Mouse (Mus musculus): ENCODE measurements around the gene Dlg1. TPM values are rescaled to one million over a fixed set of nuclear protein-coding genes. Genes with fewer than 3 reads are reported as not detected.

Gene Dlg1
- polyA plus RNA-seq, 1 experiment: 23.2 TPM

GRCm38 (mm10) chr16:31755053-31755452 is 91.8 kb downstream of the Dlg1 start:
- Histone ChIP-seq H3K36me3 (ENCODE audit: control insufficient read depth, insufficient read depth) (no peaks in the 10 kb centered on the region), H3K79me3 (ENCODE audit: low read depth) (peaks cover 28% of the 10 kb centered on the region), H3K4me3 (ENCODE audit: insufficient read depth, poor library complexity, severe bottlenecking) (no peak overlapping the region), H3K27me3 (ENCODE audit: control insufficient read depth, insufficient read depth, insufficient read length) (no peaks in the 10 kb centered on the region), H3K79me2 (ENCODE audit: control insufficient read depth, insufficient read depth) (peaks cover 83% of the 10 kb centered on the region), H3ac (ENCODE audit: control insufficient read depth, insufficient read length, low read depth) (no peak overlapping the region)
- no peak for TF ChIP-seq MYOG (IDR thresholded peaks at IDR 0.05; ENCODE audit: control insufficient read depth, extremely low read depth, insufficient read length)
- TF ChIP-seq CEBPB (IDR thresholded peaks at IDR 0.05; ENCODE audit: low read depth): no peak
- TF ChIP-seq MYOD1 (IDR thresholded peaks at IDR 0.05; ENCODE audit: control insufficient read depth, insufficient read length, low read depth): no peak
- no peak for TF ChIP-seq CTCF (IDR thresholded peaks at IDR 0.05; ENCODE audit: control insufficient read depth, insufficient read depth, insufficient read length)
- no peak for TF ChIP-seq MAX (IDR thresholded peaks at IDR 0.05)
- TF ChIP-seq USF1 (IDR thresholded peaks at IDR 0.05; ENCODE audit: low read depth): no peak
- TF ChIP-seq FOSL1 (IDR thresholded peaks at IDR 0.05; ENCODE audit: insufficient read depth, low read length, poor library complexity, severe bottlenecking): no peak

- no peak overlapping the region for H3K4me3 ChIP-seq (ENCODE audit: insufficient read depth, poor library complexity, severe bottlenecking)
- H3K79me2 ChIP-seq (ENCODE audit: control insufficient read depth, insufficient read depth): peaks cover 81% of the 10 kb centered on the region
These were observed 93.2 kb downstream of the Dlg1 start for GRCm38 (mm10) chr16:31756436-31756835.

DNA sequence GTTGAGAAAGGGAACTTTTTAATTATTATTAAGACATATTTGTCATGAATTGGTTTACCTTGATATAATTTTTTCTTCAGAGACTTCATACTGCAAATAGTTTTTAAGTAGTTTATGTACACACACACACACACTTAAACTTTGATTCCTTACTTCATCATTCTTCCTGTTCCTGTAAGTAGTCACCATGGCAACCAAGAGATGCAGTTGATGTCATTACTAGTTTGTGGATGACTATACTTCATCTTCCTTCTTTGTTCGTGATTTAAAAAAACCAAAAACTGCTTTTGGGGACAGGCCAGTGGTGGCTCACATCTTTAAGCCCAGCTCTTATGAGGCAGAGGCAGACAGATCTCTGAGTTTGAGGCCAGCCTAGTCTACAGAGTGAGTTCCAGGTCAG is 94.4 kb downstream of the Dlg1 start:
- no peak for TF ChIP-seq CEBPB (IDR thresholded peaks at IDR 0.05; ENCODE audit: low read depth)
- no peak for TF ChIP-seq MAX (IDR thresholded peaks at IDR 0.05)
- TF ChIP-seq USF1 (IDR thresholded peaks at IDR 0.05; ENCODE audit: low read depth): no peak
- TF ChIP-seq FOSL1 (IDR thresholded peaks at IDR 0.05; ENCODE audit: insufficient read depth, low read length, poor library complexity, severe bottlenecking): no peak
- TF ChIP-seq CTCF (IDR thresholded peaks at IDR 0.05; ENCODE audit: control insufficient read depth, insufficient read depth, insufficient read length): no peak
- TF ChIP-seq MYOG (IDR thresholded peaks at IDR 0.05; ENCODE audit: control insufficient read depth, extremely low read depth, insufficient read length): no peak
- TF ChIP-seq MYOD1 (IDR thresholded peaks at IDR 0.05; ENCODE audit: control insufficient read depth, insufficient read length, low read depth): no peak
- no peaks in the 10 kb centered on the region for H3K36me3 ChIP-seq (ENCODE audit: control insufficient read depth, insufficient read depth)
- peaks cover 25% of the 10 kb centered on the region for H3K79me3 ChIP-seq (ENCODE audit: low read depth)
- H3K27me3 ChIP-seq (ENCODE audit: control insufficient read depth, insufficient read depth, insufficient read length): no peaks in the 10 kb centered on the region
- H3ac ChIP-seq (ENCODE audit: control insufficient read depth, insufficient read length, low read depth): no peak overlapping the region
- H3K4me3 ChIP-seq (ENCODE audit: insufficient read depth, poor library complexity, severe bottlenecking): no peak overlapping the region
- H3K79me2 ChIP-seq (ENCODE audit: control insufficient read depth, insufficient read depth): peaks cover 81% of the 10 kb centered on the region

More at GRCm38 (mm10) chr16:31756436-31756835, 93.2 kb downstream of the Dlg1 start:
- Histone ChIP-seq H3ac (ENCODE audit: control insufficient read depth, insufficient read length, low read depth) (no peak overlapping the region), H3K36me3 (ENCODE audit: control insufficient read depth, insufficient read depth) (no peaks in the 10 kb centered on the region), H3K79me3 (ENCODE audit: low read depth) (peaks cover 27% of the 10 kb centered on the region), H3K27me3 (ENCODE audit: control insufficient read depth, insufficient read depth, insufficient read length) (no peaks in the 10 kb centered on the region)
- no peak for TF ChIP-seq MYOG (IDR thresholded peaks at IDR 0.05; ENCODE audit: control insufficient read depth, extremely low read depth, insufficient read length)
- no peak for TF ChIP-seq MYOD1 (IDR thresholded peaks at IDR 0.05; ENCODE audit: control insufficient read depth, insufficient read length, low read depth)
- no peak for TF ChIP-seq USF1 (IDR thresholded peaks at IDR 0.05; ENCODE audit: low read depth)
- TF ChIP-seq CTCF (IDR thresholded peaks at IDR 0.05; ENCODE audit: control insufficient read depth, insufficient read depth, insufficient read length): no peak
- TF ChIP-seq FOSL1 (IDR thresholded peaks at IDR 0.05; ENCODE audit: insufficient read depth, low read length, poor library complexity, severe bottlenecking): no peak

DNA sequence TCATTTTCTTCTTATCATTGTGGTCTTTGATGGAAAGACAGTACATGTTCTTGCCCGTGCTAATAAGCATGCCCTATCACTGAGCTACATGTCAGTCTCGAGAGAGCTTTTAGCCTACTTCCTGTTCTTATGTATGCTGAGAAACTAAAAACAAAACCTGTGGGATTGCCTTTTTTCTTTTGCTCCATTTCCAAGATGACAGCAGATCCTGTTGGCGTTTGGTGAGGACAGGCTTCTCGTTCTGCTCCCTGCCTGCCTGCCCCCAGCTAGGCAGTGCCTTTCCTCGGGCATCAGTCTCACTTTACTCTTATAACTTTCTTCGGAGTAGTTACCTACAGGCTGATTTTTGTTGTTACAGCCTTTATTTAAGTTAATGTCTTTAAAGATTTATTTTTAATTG is 96.2 kb downstream of the Dlg1 start:
- peaks cover 26% of the 10 kb centered on the region for H3K79me3 ChIP-seq (ENCODE audit: low read depth)
- H3K27me3 ChIP-seq (ENCODE audit: control insufficient read depth, insufficient read depth, insufficient read length): no peaks in the 10 kb centered on the region
- peaks cover 81% of the 10 kb centered on the region for H3K79me2 ChIP-seq (ENCODE audit: control insufficient read depth, insufficient read depth)
- no peaks in the 10 kb centered on the region for H3K36me3 ChIP-seq (ENCODE audit: control insufficient read depth, insufficient read depth)
- H3K4me3 ChIP-seq (ENCODE audit: insufficient read depth, poor library complexity, severe bottlenecking): no peak overlapping the region
- no peak for TF ChIP-seq CTCF (IDR thresholded peaks at IDR 0.05; ENCODE audit: control insufficient read depth, insufficient read depth, insufficient read length)
- no peak for TF ChIP-seq CEBPB (IDR thresholded peaks at IDR 0.05; ENCODE audit: low read depth)
- no peak for TF ChIP-seq USF1 (IDR thresholded peaks at IDR 0.05; ENCODE audit: low read depth)
- no peak for TF ChIP-seq MAX (IDR thresholded peaks at IDR 0.05)
- TF ChIP-seq MYOG (IDR thresholded peaks at IDR 0.05; ENCODE audit: control insufficient read depth, extremely low read depth, insufficient read length): no peak
- no peak for TF ChIP-seq FOSL1 (IDR thresholded peaks at IDR 0.05; ENCODE audit: insufficient read depth, low read length, poor library complexity, severe bottlenecking)
- TF ChIP-seq MYOD1 (IDR thresholded peaks at IDR 0.05; ENCODE audit: control insufficient read depth, insufficient read length, low read depth): no peak
- H3ac ChIP-seq (ENCODE audit: control insufficient read depth, insufficient read length, low read depth): no peak overlapping the region

- peaks cover 40% of the 10 kb centered on the region for H3K79me3 ChIP-seq (ENCODE audit: low read depth)
- TF ChIP-seq USF1 (IDR thresholded peaks at IDR 0.05; ENCODE audit: low read depth): no peak
- TF ChIP-seq CEBPB (IDR thresholded peaks at IDR 0.05; ENCODE audit: low read depth): no peak
- TF ChIP-seq CTCF (IDR thresholded peaks at IDR 0.05; ENCODE audit: control insufficient read depth, insufficient read depth, insufficient read length): no peak
- TF ChIP-seq MAX (IDR thresholded peaks at IDR 0.05): no peak
- TF ChIP-seq MYOD1 (IDR thresholded peaks at IDR 0.05; ENCODE audit: control insufficient read depth, insufficient read length, low read depth): no peak
- TF ChIP-seq FOSL1 (IDR thresholded peaks at IDR 0.05; ENCODE audit: insufficient read depth, low read length, poor library complexity, severe bottlenecking): no peak
- no peak for TF ChIP-seq MYOG (IDR thresholded peaks at IDR 0.05; ENCODE audit: control insufficient read depth, extremely low read depth, insufficient read length)
These were observed 103.1 kb downstream of the Dlg1 start for GRCm38 (mm10) chr16:31766298-31766697.

GRCm38 (mm10) chr16:31766715-31767114 is 103.5 kb downstream of the Dlg1 start:
- peaks cover 78% of the 10 kb centered on the region for H3K79me2 ChIP-seq (ENCODE audit: control insufficient read depth, insufficient read depth)
- peak; percentile 5 for TF ChIP-seq USF1 (IDR thresholded peaks at IDR 0.05; ENCODE audit: low read depth)
- TF ChIP-seq CTCF (IDR thresholded peaks at IDR 0.05; ENCODE audit: control insufficient read depth, insufficient read depth, insufficient read length): no peak

More at GRCm38 (mm10) chr16:31766298-31766697, 103.1 kb downstream of the Dlg1 start:
- Histone ChIP-seq H3K79me2 (ENCODE audit: control insufficient read depth, insufficient read depth) (peaks cover 78% of the 10 kb centered on the region), H3ac (ENCODE audit: control insufficient read depth, insufficient read length, low read depth) (no peak overlapping the region), H3K4me3 (ENCODE audit: insufficient read depth, poor library complexity, severe bottlenecking) (no peak overlapping the region), H3K27me3 (ENCODE audit: control insufficient read depth, insufficient read depth, insufficient read length) (no peaks in the 10 kb centered on the region), H3K36me3 (ENCODE audit: control insufficient read depth, insufficient read depth) (peaks cover 8% of the 10 kb centered on the region)

More at GRCm38 (mm10) chr16:31766715-31767114, 103.5 kb downstream of the Dlg1 start:
- Histone ChIP-seq H3K36me3 (ENCODE audit: control insufficient read depth, insufficient read depth) (peaks cover 8% of the 10 kb centered on the region), H3K27me3 (ENCODE audit: control insufficient read depth, insufficient read depth, insufficient read length) (no peaks in the 10 kb centered on the region), H3ac (ENCODE audit: control insufficient read depth, insufficient read length, low read depth) (no peak overlapping the region), H3K4me3 (ENCODE audit: insufficient read depth, poor library complexity, severe bottlenecking) (no peak overlapping the region), H3K79me3 (ENCODE audit: low read depth) (peaks cover 44% of the 10 kb centered on the region)

All from C2C12 (cell line).